Mouse (Mus musculus) embryonic facial prominence, embryonic 15.5 days (tissue): Measurements from ENCODE around the gene Rabgap1l. TPM values are rescaled to one million over a fixed set of nuclear protein-coding genes. Genes with fewer than 3 reads are reported as not detected.
"Not testable (repeated sequence)": the region's sequence is repeated elsewhere in the genome, so short reads cannot be mapped to it uniquely, and the experiment has no call there.

Source experiments
- ATAC-seq: fragments of 200-750 bp; cut with Nextera tagmentation; 2 replicates; pipeline ENCODE4 v1.8.0; 2017; ENCODE audit warnings: low read depth, moderate TSS enrichment; ENCODE audit not compliant: insufficient number of reproducible peaks, low FRiP score, low TSS enrichment
- H3K27ac ChIP-seq: fragments of 300-500 bp; sonication (generic); replicated peaks from 2 replicates; pipeline ENCODE4 v1.5.1; 2015; ENCODE audit warnings: mild to moderate bottlenecking, inconsistent platforms
- H3K27me3 ChIP-seq: fragments of 300-500 bp; sonication (generic); 2 replicates; pipeline ENCODE4 v1.6.1; 2015; ENCODE audit warnings: inconsistent platforms
- H3K36me3 ChIP-seq: fragments of 300-500 bp; sonication (generic); 2 replicates; pipeline ENCODE4 v1.6.1; 2015; ENCODE audit warnings: mild to moderate bottlenecking, inconsistent platforms
- H3K4me1 ChIP-seq: fragments of 300-500 bp; sonication (generic); 2 replicates; pipeline ENCODE4 v1.6.1; 2015; ENCODE audit warnings: inconsistent platforms
- H3K4me2 ChIP-seq: fragments of 300-500 bp; sonication (generic); replicated peaks from 2 replicates; pipeline ENCODE4 v1.6.1; 2015; ENCODE audit warnings: mild to moderate bottlenecking, inconsistent platforms
- H3K4me3 ChIP-seq: fragments of 300-500 bp; sonication (generic); replicated peaks from 2 replicates; pipeline ENCODE4 v1.5.1; 2015; ENCODE audit warnings: mild to moderate bottlenecking, inconsistent platforms
- H3K9ac ChIP-seq: fragments of 300-500 bp; sonication (generic); 2 replicates; pipeline ENCODE4 v1.6.1; 2015; ENCODE audit warnings: inconsistent platforms
- H3K9me3 ChIP-seq: fragments of 300-500 bp; sonication (generic); replicated peaks from 2 replicates; pipeline ENCODE4 v1.6.1; 2016; ENCODE audit warnings: inconsistent platforms
- WGBS: fragments of 180-500 bp; shearing (Covaris S2); methylation state at CpG from one replicate; pipeline ENCODE4 v1.1.7; 2015; 5-methylcytosine and 5-hydroxymethylcytosine counted together
- polyA plus RNA-seq: library from polyadenylated mRNA; unstranded; fragments of >200 nt; fragmentation: Nextera tagmentation; extraction: Ambion mirVana; gene quantifications from 2 replicates; pipeline ENCODE4 v1.2.1, GENCODE M21; 2015

Gene Rabgap1l
- polyA plus RNA-seq, 1 experiment from 2014 or later: 20.7 TPM

GRCm38 (mm10) chr1:160628213-160628932, 164.6 kb downstream of the Rabgap1l start:
- no peaks in the 10 kb centered on the region for H3K9me3 ChIP-seq
- no peaks in the 10 kb centered on the region for H3K4me1 ChIP-seq
- no peaks in the 10 kb centered on the region for H3K36me3 ChIP-seq
- no peak overlapping the region for H3K4me3 ChIP-seq
- no peak overlapping the region for H3K4me2 ChIP-seq
- H3K9ac ChIP-seq: no peak overlapping the region
- no peak overlapping the region for H3K27ac ChIP-seq
- 65% methylated on average over 12 of the region's 12 CpGs for WGBS
- no peaks in the 10 kb centered on the region for H3K27me3 ChIP-seq
- no peak for ATAC-seq

GRCm38 (mm10) chr1:160624354-160625120, 168.5 kb downstream of the Rabgap1l start:
- 71% methylated on average over 4 of the region's 4 CpGs for WGBS
- H3K36me3 ChIP-seq, H3K9me3 ChIP-seq, H3K4me1 ChIP-seq, H3K4me2 ChIP-seq, H3K27me3 ChIP-seq, H3K9ac ChIP-seq, H3K4me3 ChIP-seq, ATAC-seq, H3K27ac ChIP-seq: not testable (repeated sequence)

GRCm38 (mm10) chr1:160618201-160618600, 174.8 kb downstream of the Rabgap1l start:
- Histone ChIP-seq H3K9ac (no peak overlapping the region), H3K36me3 (no peaks in the 10 kb centered on the region), H3K4me1 (no peaks in the 10 kb centered on the region), H3K27me3 (no peaks in the 10 kb centered on the region), H3K9me3 (no peaks in the 10 kb centered on the region), H3K27ac (no peak overlapping the region), H3K4me3 (no peak overlapping the region), H3K4me2 (no peak overlapping the region)
- no peak for ATAC-seq
- WGBS: 31% methylated on average over 2 of the region's 2 CpGs

GRCm38 (mm10) chr1:160606425-160606824, 186.6 kb downstream of the Rabgap1l start:
- Histone ChIP-seq H3K9me3 (no peaks in the 10 kb centered on the region), H3K27ac (no peak overlapping the region), H3K4me1 (no peaks in the 10 kb centered on the region), H3K9ac (no peak overlapping the region), H3K4me3 (no peak overlapping the region), H3K36me3 (no peaks in the 10 kb centered on the region), H3K4me2 (no peak overlapping the region), H3K27me3 (no peaks in the 10 kb centered on the region)
- WGBS: 44% methylated on average over 2 of the region's 2 CpGs
- no peak for ATAC-seq

- not testable (repeated sequence) for H3K27ac ChIP-seq, H3K36me3 ChIP-seq, H3K9ac ChIP-seq, H3K4me2 ChIP-seq, H3K9me3 ChIP-seq, ATAC-seq, H3K4me1 ChIP-seq, H3K4me3 ChIP-seq, H3K27me3 ChIP-seq
These were observed 189.7 kb downstream of the Rabgap1l start for GRCm38 (mm10) chr1:160603312-160603711.

GRCm38 (mm10) chr1:160597369-160597768, 195.6 kb downstream of the Rabgap1l start:
- H3K36me3 ChIP-seq: no peaks in the 10 kb centered on the region
- no peak for ATAC-seq
- no peaks in the 10 kb centered on the region for H3K4me1 ChIP-seq
- H3K4me3 ChIP-seq: no peak overlapping the region
- no peaks in the 10 kb centered on the region for H3K27me3 ChIP-seq
- no peaks in the 10 kb centered on the region for H3K9me3 ChIP-seq
- H3K9ac ChIP-seq: no peak overlapping the region
- 79% methylated on average over 1 of the region's 1 CpGs for WGBS
- no peak overlapping the region for H3K4me2 ChIP-seq
- H3K27ac ChIP-seq: no peak overlapping the region

GRCm38 (mm10) chr1:160596948-160597270, 196.1 kb downstream of the Rabgap1l start:
- Histone ChIP-seq H3K9ac (no peak overlapping the region), H3K9me3 (no peaks in the 10 kb centered on the region), H3K27me3 (no peaks in the 10 kb centered on the region), H3K4me2 (no peak overlapping the region), H3K27ac (no peak overlapping the region), H3K4me3 (no peak overlapping the region), H3K36me3 (no peaks in the 10 kb centered on the region), H3K4me1 (no peaks in the 10 kb centered on the region)
- 78% methylated on average over 3 of the region's 3 CpGs for WGBS
- no peak for ATAC-seq

GRCm38 (mm10) chr1:160596252-160596947, 196.6 kb downstream of the Rabgap1l start:
- Histone ChIP-seq H3K36me3 (no peaks in the 10 kb centered on the region), H3K4me2 (no peak overlapping the region), H3K4me3 (no peak overlapping the region), H3K9me3 (no peaks in the 10 kb centered on the region), H3K27ac (no peak overlapping the region), H3K9ac (no peak overlapping the region), H3K27me3 (no peaks in the 10 kb centered on the region), H3K4me1 (no peaks in the 10 kb centered on the region)
- no peak for ATAC-seq

GRCm38 (mm10) chr1:160594576-160594975, 198.4 kb downstream of the Rabgap1l start:
- Histone ChIP-seq H3K27ac (no peak overlapping the region), H3K4me3 (no peak overlapping the region), H3K9ac (no peak overlapping the region), H3K36me3 (no peaks in the 10 kb centered on the region), H3K4me2 (no peak overlapping the region), H3K27me3 (no peaks in the 10 kb centered on the region), H3K9me3 (no peaks in the 10 kb centered on the region), H3K4me1 (no peaks in the 10 kb centered on the region)
- WGBS: 59% methylated on average over 1 of the region's 1 CpGs
- ATAC-seq: no peak

GRCm38 (mm10) chr1:160594066-160594465, 198.9 kb downstream of the Rabgap1l start:
- Histone ChIP-seq H3K9me3 (no peaks in the 10 kb centered on the region), H3K27me3 (no peaks in the 10 kb centered on the region), H3K4me3 (no peak overlapping the region), H3K4me2 (no peak overlapping the region), H3K4me1 (no peaks in the 10 kb centered on the region), H3K9ac (no peak overlapping the region), H3K36me3 (no peaks in the 10 kb centered on the region), H3K27ac (no peak overlapping the region)
- WGBS: 72% methylated on average over 4 of the region's 4 CpGs
- no peak for ATAC-seq

GRCm38 (mm10) chr1:160588911-160589590, 204.0 kb downstream of the Rabgap1l start:
- Histone ChIP-seq H3K27me3 (no peaks in the 10 kb centered on the region), H3K9ac (no peak overlapping the region), H3K4me2 (no peak overlapping the region), H3K27ac (no peak overlapping the region), H3K4me3 (no peak overlapping the region), H3K9me3 (no peaks in the 10 kb centered on the region), H3K4me1 (no peaks in the 10 kb centered on the region), H3K36me3 (no peaks in the 10 kb centered on the region)
- 70% methylated on average over 4 of the region's 4 CpGs for WGBS
- no peak for ATAC-seq
